Mouse (Mus musculus) neutrophil, adult 83 days (primary cell): ENCODE measurements around the gene Olfr464. TPM values are rescaled to one million over a fixed set of nuclear protein-coding genes. Genes with fewer than 3 reads are reported as not detected.

Experiments
- total RNA-seq, 2 experiments: library from RNA; stranded (reverse); gene quantifications; one replicate each; pipeline ENCODE4 v1.2.4; 2023

The Olfr464 gene
- total RNA-seq = not detected

DNA sequence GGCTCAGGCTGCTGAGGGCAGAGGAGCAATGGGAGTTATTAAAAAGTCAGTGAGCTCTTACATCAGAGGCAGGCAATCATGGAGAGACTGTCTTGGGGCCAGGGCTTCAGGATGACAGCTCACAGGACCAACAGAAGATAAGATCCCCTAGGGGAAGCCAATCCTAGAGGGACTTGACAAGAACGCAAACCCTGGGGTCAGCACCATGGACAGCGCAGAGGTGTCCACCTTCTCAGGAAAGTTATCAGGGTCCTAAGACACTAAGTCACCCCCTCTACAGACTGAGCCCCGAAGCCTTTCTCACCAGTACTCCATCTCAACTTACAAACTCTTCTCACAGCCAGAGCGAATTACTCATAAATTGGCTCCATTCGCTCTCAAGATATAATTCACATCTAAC lies at the start of gene Olfr464:
Gene Olfr464 (minus strand): TSS at position 2 of the 400 bp plus-strand sequence.

GRCm38 (mm10) chr11:87897287-87897686 lies 23.5 kb downstream of the Olfr464 start, which contains the start of gene Olfr463:
Gene Olfr463 (minus strand): TSS chr11:87897387.

DNA sequence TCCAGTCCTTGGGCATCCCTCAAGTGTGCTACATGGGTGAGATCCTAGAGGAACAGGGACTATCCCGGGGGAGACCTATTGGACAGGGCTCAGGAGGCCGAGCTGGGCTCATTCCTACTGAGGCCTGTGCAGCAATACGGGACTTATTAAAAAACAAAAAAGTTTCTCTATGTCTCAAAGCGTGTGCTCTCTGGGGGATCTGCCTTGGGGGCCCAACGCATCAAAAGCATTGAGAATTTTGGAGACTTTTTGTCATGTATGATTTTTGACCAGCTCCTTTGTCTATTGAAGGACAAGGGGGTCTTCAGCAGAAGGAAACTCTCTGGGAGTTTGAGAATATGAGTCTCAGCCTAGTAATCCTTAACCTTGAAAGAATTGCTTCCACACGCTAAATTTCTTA lies 28.6 kb downstream of the Olfr464 start, which contains the start of gene Olfr462:
Gene Olfr462 (minus strand): TSS at position 101 of the 400 bp plus-strand sequence.

GRCm38 (mm10) chr11:87875436-87875835 lies 45.3 kb downstream of the Olfr464 start, which contains the start of gene Epx:
Gene Epx (minus strand): TSS chr11:87875536.

Other genes starting within 250 kb of the Olfr464 start
- gene Supt4a, start 183.4 kb downstream of the Olfr464 start, total RNA-seq = 100 to 1,000 TPM; 111 to 117 TPM
- 10 to 100 TPM; 22.2 to 23.4 TPM for gene Tspoap1, start 160.4 kb downstream of the Olfr464 start, total RNA-seq
- 100 to 1,000 TPM; 914 to 936 TPM for gene Mpo, start 127.4 kb downstream of the Olfr464 start, total RNA-seq
- not detected for gene Lpo, start 92.7 kb downstream of the Olfr464 start, total RNA-seq
- gene Mks1, start 67.8 kb downstream of the Olfr464 start, total RNA-seq = 1 to 10 TPM; 2.9 to 4.4 TPM
- 10 to 100 TPM; 16.1 to 58.8 TPM for gene Epx, start 45.4 kb downstream of the Olfr464 start, total RNA-seq
- gene Olfr462, start 28.7 kb downstream of the Olfr464 start, total RNA-seq = not detected
- gene Olfr463, start 23.6 kb downstream of the Olfr464 start, total RNA-seq = not detected
- gene Dynll2, start 66.6 kb upstream of the Olfr464 start, total RNA-seq = 10 to 100 TPM; 14.5 to 14.8 TPM
- 100 to 1,000 TPM; 176 to 214 TPM for gene Srsf1, start 126.4 kb upstream of the Olfr464 start, total RNA-seq
- 10 to 100 TPM; 30.6 to 31.7 TPM for gene Vezf1, start 147.3 kb upstream of the Olfr464 start, total RNA-seq
- gene Cuedc1, start 177.1 kb upstream of the Olfr464 start, total RNA-seq = 1 to 10 TPM; 6.3 to 6.7 TPM